ENCODE assay signal across 22 mouse cellular contexts in genomic region chr16:93788388-93788787, GRCm38 (mm10). TPM values are rescaled to one million over a fixed set of nuclear protein-coding genes. Genes with fewer than 3 reads are reported as not detected.
DNase-seq lines count a peak whose midpoint lies in the region; ATAC-seq and TF ChIP-seq lines count a peak whose summit lies in the region.
"Had no signal": no experiment of that assay in that cellular context is flagged by ENCODE, and none has a peak within 500 bp of the region (broad histone marks: within the 10 kb centered on the region; RNA-seq: fewer than 3 reads in every experiment).

No protein-coding gene starts in this region.

- TF ChIP-seq CTCF in testis, adult 2 months (IDR thresholded peaks at IDR 0.05; ENCODE audit: control insufficient read depth, insufficient read depth, insufficient replicate concordance, low read depth, low read length), result no peak
- TF ChIP-seq CTCF in hindbrain, postnatal 0 days (IDR thresholded peaks at IDR 0.05; ENCODE audit: low read depth), result no peak

- no peak overlapping the region for H3K4me3 ChIP-seq in embryonic facial prominence, embryonic 13.5 days
- no peak overlapping the region for H3K4me3 ChIP-seq in embryonic facial prominence, embryonic 10.5 days
- peak overlapping the region; percentile 8 for H3K4me3 ChIP-seq in testis, adult 2 months (ENCODE audit: control insufficient read depth, low read depth, low read length)
- H3K4me3 ChIP-seq in liver, embryonic 15.5 days (replicated peaks), result no peak overlapping the region
- no peak overlapping the region for H3K4me3 ChIP-seq in hindbrain, postnatal 0 days (ENCODE audit: low read length)
- H3K4me3 ChIP-seq: erythroblast, embryonic 14.5 days; forebrain, embryonic 10.5 days; gastrocnemius, adult 2 months; heart, embryonic 13.5 days; hindbrain, embryonic 12.5 days had no signal

- H3K27me3 ChIP-seq in embryonic facial prominence, embryonic 13.5 days, result no peaks in the 10 kb centered on the region
- H3K27me3 ChIP-seq in embryonic facial prominence, embryonic 10.5 days (replicated peaks; ENCODE audit: low read depth, poor library complexity, severe bottlenecking), result no peaks in the 10 kb centered on the region
- no peaks in the 10 kb centered on the region for H3K27me3 ChIP-seq in testis, adult 2 months (ENCODE audit: control insufficient read depth, insufficient read depth, low read length)
- no peaks in the 10 kb centered on the region for H3K27me3 ChIP-seq in liver, embryonic 15.5 days
- H3K27me3 ChIP-seq in hindbrain, postnatal 0 days (ENCODE audit: insufficient read depth, low read length), result no peaks in the 10 kb centered on the region
- H3K27me3 ChIP-seq: hindbrain, embryonic 12.5 days had no signal

- H3K36me3 ChIP-seq in embryonic facial prominence, embryonic 13.5 days, result peaks cover 10% of the 10 kb centered on the region
- H3K36me3 ChIP-seq in embryonic facial prominence, embryonic 10.5 days (replicated peaks), result peaks cover 5% of the 10 kb centered on the region
- H3K36me3 ChIP-seq in testis, adult 2 months (ENCODE audit: control insufficient read depth, insufficient read depth, low read length), result no peaks in the 10 kb centered on the region
- H3K36me3 ChIP-seq in liver, embryonic 15.5 days (replicated peaks), result peaks cover 15% of the 10 kb centered on the region
- peaks cover 14% of the 10 kb centered on the region; the same call in 1 of the 2 replicates for H3K36me3 ChIP-seq in hindbrain, postnatal 0 days (ENCODE audit: insufficient read depth, low read length)
- H3K36me3 ChIP-seq: G1E had no signal

- no peak overlapping the region for H3K9ac ChIP-seq in embryonic facial prominence, embryonic 13.5 days
- no peak overlapping the region for H3K9ac ChIP-seq in liver, embryonic 15.5 days
- no peak overlapping the region for H3K9ac ChIP-seq in hindbrain, postnatal 0 days (replicated peaks; ENCODE audit: low read length)
- H3K9ac ChIP-seq: heart, embryonic 13.5 days; hindbrain, embryonic 12.5 days had no signal

- H3K27ac ChIP-seq in embryonic facial prominence, embryonic 13.5 days, result 0 out of 2 replicates have a peak overlapping the region, but pooled peaks have one; percentile 22
- H3K27ac ChIP-seq in embryonic facial prominence, embryonic 10.5 days (replicated peaks), result no peak overlapping the region
- H3K27ac ChIP-seq in testis, adult 2 months (ENCODE audit: control insufficient read depth, insufficient read depth, low read depth, low read length), result no peak overlapping the region
- H3K27ac ChIP-seq in liver, embryonic 15.5 days (replicated peaks), result peak overlapping the region; percentile 45; the same call in 1 of the 2 replicates
- no peak overlapping the region for H3K27ac ChIP-seq in hindbrain, postnatal 0 days
- H3K27ac ChIP-seq: forebrain, embryonic 10.5 days; gastrocnemius, adult 2 months; heart, embryonic 13.5 days; hindbrain, embryonic 12.5 days had no signal

- no peak for ATAC-seq in embryonic facial prominence, embryonic 13.5 days (ENCODE audit: insufficient number of reproducible peaks, insufficient read depth, low FRiP score, low TSS enrichment, low read depth)
- ATAC-seq in liver, embryonic 15.5 days (ENCODE audit: insufficient read depth), result peak; percentile 65
- ATAC-seq in hindbrain, postnatal 0 days, result no peak
- ATAC-seq: CD4-positive, CD25-positive, alpha-beta regulatory T cell, adult 4 months; forebrain, embryonic 14.5 days had no signal

- no peaks in the 10 kb centered on the region; the same call in 1 of the 2 replicates for H3K9me3 ChIP-seq in embryonic facial prominence, embryonic 13.5 days
- H3K9me3 ChIP-seq in embryonic facial prominence, embryonic 10.5 days, result 0 out of 2 replicates have a peak, but pooled peaks cover 5% of the 10 kb centered on the region
- 0 out of 2 replicates have a peak, but pooled peaks cover 6% of the 10 kb centered on the region for H3K9me3 ChIP-seq in liver, embryonic 15.5 days (replicated peaks)
- no peaks in the 10 kb centered on the region for H3K9me3 ChIP-seq in hindbrain, postnatal 0 days (ENCODE audit: low read length)

- 0 out of 2 replicates have a peak, but pooled peaks cover 10% of the 10 kb centered on the region for H3K4me1 ChIP-seq in embryonic facial prominence, embryonic 13.5 days
- H3K4me1 ChIP-seq in embryonic facial prominence, embryonic 10.5 days, result peaks cover 19% of the 10 kb centered on the region
- H3K4me1 ChIP-seq in testis, adult 2 months (ENCODE audit: control insufficient read depth, insufficient read depth, low read length), result no peaks in the 10 kb centered on the region
- peaks cover 19% of the 10 kb centered on the region for H3K4me1 ChIP-seq in liver, embryonic 15.5 days (replicated peaks)
- H3K4me1 ChIP-seq in hindbrain, postnatal 0 days (ENCODE audit: insufficient read depth, low read length), result no peaks in the 10 kb centered on the region
- H3K4me1 ChIP-seq: heart, embryonic 13.5 days had no signal

- no peak for DNase-seq in embryonic facial prominence, embryonic 10.5 days (ENCODE audit: low spot score)
- DNase-seq in testis, postnatal 14 days (ENCODE audit: low spot score), result no peak
- DNase-seq in hindbrain, postnatal 0 days (ENCODE audit: low spot score), result no peak
- no peak for DNase-seq in heart, adult 8-10 months (ENCODE audit: low spot score)
- DNase-seq: adrenal gland, adult 8-10 months; adrenal gland, postnatal 36 days; cerebellum, adult 11 months; cerebellum, adult 9-10 months; cerebellum, postnatal 25 days; gastrocnemius, adult 2 months; gastrocnemius, postnatal 25 days; heart, postnatal 4 days had no signal

- no peak overlapping the region for H3K4me2 ChIP-seq in embryonic facial prominence, embryonic 13.5 days
- peak overlapping the region; percentile 15; the same call in 1 of the 2 replicates for H3K4me2 ChIP-seq in liver, embryonic 15.5 days
- H3K4me2 ChIP-seq in hindbrain, postnatal 0 days (ENCODE audit: low read depth, low read length), result no peak overlapping the region
- H3K4me2 ChIP-seq: heart, embryonic 13.5 days; hindbrain, embryonic 12.5 days had no signal

- no peak for TF ChIP-seq POLR2A in testis, adult 2 months (IDR thresholded peaks at IDR 0.05; ENCODE audit: control insufficient read depth, low read depth, low read length)

- 90% methylated on average over 4 of the region's 4 CpGs for WGBS in embryonic facial prominence, embryonic 13.5 days
- 93% methylated on average over 4 of the region's 4 CpGs for WGBS in embryonic facial prominence, embryonic 10.5 days
- WGBS in liver, embryonic 15.5 days (ENCODE audit: insufficient replicate concordance), result 67% methylated on average over 4 of the region's 4 CpGs
- WGBS in hindbrain, postnatal 0 days, result 93% methylated on average over 4 of the region's 4 CpGs

RNA-seq across cellular contexts. Expression of gene Morc3, which starts 43.5 kb away (rescaled TPM):
- polyA plus RNA-seq in embryonic facial prominence, embryonic 13.5 days (2015; fragmentation: Nextera tagmentation; extraction: Ambion mirVana), result 32.9 and 42.8 TPM in 2 replicates
- 29.1 and 31.5 TPM in 2 replicates for polyA plus RNA-seq in embryonic facial prominence, embryonic 10.5 days (2016; fragmentation: Nextera tagmentation; extraction: Ambion mirVana)
- polyA plus RNA-seq in testis, adult 2 months (2012; rRNA removed), result 9.6 and 11.6 TPM in 2 replicates
- polyA plus RNA-seq in liver, embryonic 15.5 days (2015; fragmentation: Nextera tagmentation; extraction: Ambion mirVana), result 16.0 and 16.1 TPM in 2 replicates
- 19.2 and 25.2 TPM in 2 replicates for total RNA-seq in hindbrain, postnatal 0 days (2014; rRNA removed)
- 22.2 and 24.1 TPM in 2 replicates for polyA plus RNA-seq in hindbrain, postnatal 0 days (2015; fragmentation: Nextera tagmentation; extraction: Ambion mirVana)
- 10 to 100 TPM; 12.7 to 25.2 (median 15.9) TPM for total RNA-seq in heart, adult 8-10 months (2022)

Comparison
In these comparisons a context has a peak if more than half of its experiments do, and no peak if none do; other contexts are left out.
1. H3K27ac ChIP-seq: peak in embryonic facial prominence, embryonic 13.5 days (single experiment) and liver, embryonic 15.5 days (single experiment); none in embryonic facial prominence, embryonic 10.5 days (single experiment), testis, adult 2 months (single experiment) and hindbrain, postnatal 0 days (single experiment).